Mouse (Mus musculus) heart, embryonic 10.5 days (tissue): ENCODE measurements around the gene Gli2. TPM values are rescaled to one million over a fixed set of nuclear protein-coding genes. Genes with fewer than 3 reads are reported as not detected.

Source experiments
- DNase-seq: peaks from one replicate; pipeline ENCODE4 v3.0.0-alpha.2; 2017; ENCODE audit warnings: low spot score
- H3K27ac ChIP-seq: fragments of 300-500 bp; sonication (generic); 2 replicates; pipeline ENCODE4 v1.5.1; 2016; ENCODE audit warnings: mild to moderate bottlenecking
- H3K27me3 ChIP-seq: fragments of 300-500 bp; sonication (generic); 2 replicates; pipeline ENCODE4 v1.6.1; 2016; ENCODE audit warnings: mild to moderate bottlenecking; ENCODE audit not compliant: poor library complexity, insufficient read depth, severe bottlenecking
- H3K36me3 ChIP-seq: fragments of 300-500 bp; sonication (generic); 2 replicates; pipeline ENCODE4 v1.6.1; 2016; ENCODE audit warnings: mild to moderate bottlenecking, moderate library complexity
- H3K4me1 ChIP-seq: fragments of 300-500 bp; sonication (generic); 2 replicates; pipeline ENCODE4 v1.6.1; 2016; ENCODE audit warnings: mild to moderate bottlenecking
- H3K4me3 ChIP-seq: fragments of 300-500 bp; sonication (generic); 2 replicates; pipeline ENCODE4 v1.5.1; 2016; ENCODE audit warnings: mild to moderate bottlenecking, moderate library complexity
- H3K9me3 ChIP-seq: fragments of 300-500 bp; sonication (generic); 2 replicates; pipeline ENCODE4 v1.6.1; 2016; ENCODE audit warnings: mild to moderate bottlenecking, moderate library complexity
- WGBS: fragments of 180-500 bp; shearing (Covaris S2); methylation state at CpG from one replicate; pipeline ENCODE4 v1.1.7; 2016; 5-methylcytosine and 5-hydroxymethylcytosine counted together
- polyA plus RNA-seq: library from polyadenylated mRNA; unstranded; fragments of >200 nt; fragmentation: Nextera tagmentation; extraction: Ambion mirVana; gene quantifications from 2 replicates; pipeline ENCODE4 v1.2.1, GENCODE M21; 2016

The Gli2 gene
- polyA plus RNA-seq, 1 experiment from 2014 or later = 7.5 TPM

DNA sequence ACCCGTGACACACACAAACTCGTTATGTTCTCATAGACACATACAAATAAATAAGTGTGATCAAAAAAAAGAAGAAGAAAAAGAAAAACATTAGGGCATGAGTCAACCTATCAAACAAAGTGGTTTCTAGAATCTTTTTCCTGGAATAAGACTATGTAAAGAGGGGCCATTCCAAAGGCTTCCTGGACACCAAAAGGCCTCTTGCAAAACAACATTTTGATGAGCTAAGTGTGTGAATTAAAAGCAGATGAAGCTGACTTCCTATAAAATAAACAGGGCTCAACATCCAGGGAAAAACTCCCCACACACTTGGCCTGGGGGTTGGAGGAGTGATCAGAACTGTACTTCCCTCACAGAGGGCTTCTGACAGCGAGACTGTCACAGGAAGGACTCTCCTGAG is 155.1 kb downstream of the Gli2 start:
- Histone ChIP-seq H3K9me3 (no peaks in the 10 kb centered on the region), H3K4me3 (no peak overlapping the region), H3K27me3 (no peaks in the 10 kb centered on the region), H3K36me3 (no peaks in the 10 kb centered on the region), H3K27ac (no peak overlapping the region), H3K4me1 (peaks cover 10% of the 10 kb centered on the region)
- no peak for DNase-seq
- 76% methylated on average over 3 of the region's 3 CpGs for WGBS

DNA sequence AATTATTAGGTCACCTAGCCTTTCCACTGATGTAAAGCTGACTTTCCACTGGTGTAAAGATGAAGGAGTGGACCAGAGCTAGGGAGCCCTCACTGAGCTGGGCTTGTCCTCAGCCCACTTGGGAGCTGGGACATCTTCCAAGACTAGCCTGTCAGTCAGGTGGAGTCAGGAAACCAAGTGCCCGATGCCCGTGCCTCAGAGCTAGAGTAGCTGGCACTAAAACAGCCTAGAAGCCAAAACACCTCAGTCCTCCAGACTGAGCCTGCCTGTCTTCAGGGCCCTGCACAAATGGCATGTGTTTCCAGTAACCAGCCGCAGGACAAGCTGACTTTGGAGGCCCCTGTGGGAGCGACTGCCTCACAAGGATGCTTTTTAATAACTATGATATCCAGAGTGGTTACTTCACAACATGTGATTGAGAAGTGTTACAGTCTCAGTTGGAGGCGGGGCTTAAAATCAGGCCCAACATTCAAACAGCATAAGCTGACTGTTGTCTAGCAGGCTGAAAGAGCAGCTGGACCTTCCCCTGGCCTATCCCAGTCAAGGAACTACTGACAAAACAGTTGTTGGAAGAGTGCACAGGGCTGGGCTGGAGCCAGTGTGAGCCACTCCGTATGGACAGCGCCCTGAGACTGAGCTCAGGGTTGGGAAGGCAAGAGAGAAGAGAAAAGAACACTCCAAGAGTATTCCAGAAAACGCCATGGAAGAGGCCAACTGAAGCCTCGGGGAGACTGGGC is 158.2 kb downstream of the Gli2 start:
- 81% methylated on average over 9 of the region's 9 CpGs for WGBS
- 0 out of 2 replicates have a peak, but pooled peaks cover 4% of the 10 kb centered on the region for H3K27me3 ChIP-seq
- no peak overlapping the region for H3K27ac ChIP-seq
- H3K4me3 ChIP-seq = no peak overlapping the region
- no peaks in the 10 kb centered on the region for H3K36me3 ChIP-seq
- no peaks in the 10 kb centered on the region for H3K9me3 ChIP-seq
- no peak for DNase-seq
- peaks cover 10% of the 10 kb centered on the region for H3K4me1 ChIP-seq

DNA sequence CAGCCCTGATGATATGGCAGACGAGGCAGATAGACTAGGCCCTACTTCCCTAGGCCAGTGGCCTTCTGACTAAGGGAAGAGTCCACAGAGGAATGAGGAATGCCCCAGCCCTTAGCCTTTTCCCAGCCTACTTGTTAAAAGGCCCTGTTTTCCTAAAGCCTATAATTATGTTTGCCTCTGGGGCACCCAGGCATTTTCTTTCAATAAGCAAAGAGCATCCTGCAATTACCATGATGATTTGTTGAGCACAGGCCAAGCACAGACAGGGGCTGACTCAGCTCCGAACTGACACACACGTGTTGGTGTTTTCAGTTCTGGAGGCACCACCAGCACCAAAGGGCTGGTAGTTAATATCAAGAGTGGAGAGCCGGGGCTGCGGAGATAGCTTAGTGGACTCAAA is 162.0 kb downstream of the Gli2 start:
- DNase-seq = no peak
- peaks cover 13% of the 10 kb centered on the region for H3K4me1 ChIP-seq

DNA sequence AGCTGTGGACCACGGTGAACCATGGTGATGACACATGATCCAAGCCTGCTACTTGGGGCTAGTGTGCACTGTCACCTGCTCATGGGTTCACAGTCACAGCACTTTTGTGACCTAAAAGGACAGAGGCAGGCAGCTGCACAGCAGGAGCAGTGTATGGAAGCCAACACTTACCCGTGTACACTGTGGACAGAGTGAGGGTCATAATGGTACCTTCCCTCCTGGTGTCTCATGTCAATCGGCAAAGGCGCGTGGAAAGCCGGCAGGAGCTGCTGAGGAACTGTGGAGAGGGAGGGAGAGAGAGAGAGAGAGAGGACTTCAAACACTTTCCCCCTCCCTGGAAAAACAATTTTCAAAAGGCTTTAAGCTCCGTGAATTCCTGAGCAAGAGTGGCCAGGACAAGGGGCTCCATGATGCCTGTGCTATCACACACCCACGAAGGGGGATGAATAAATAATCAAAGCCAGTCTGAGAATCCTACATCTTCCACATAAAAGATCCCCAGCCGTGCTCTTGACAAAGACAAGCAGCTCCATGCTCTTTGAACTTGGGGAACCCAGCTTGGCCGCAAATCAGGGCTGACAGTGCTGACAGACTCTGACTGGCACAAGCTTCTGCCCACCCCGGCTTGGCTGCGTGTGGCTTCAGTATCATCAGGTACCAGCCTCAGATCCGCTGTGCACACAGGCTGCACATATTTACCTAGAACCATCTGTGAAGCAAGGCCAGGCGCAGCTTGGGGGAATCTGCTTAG is 163.1 kb downstream of the Gli2 start:
- DNase-seq = no peak
- WGBS = 56% methylated on average over 14 of the region's 14 CpGs
- no peak overlapping the region for H3K27ac ChIP-seq
- 0 out of 2 replicates have a peak, but pooled peaks cover 4% of the 10 kb centered on the region for H3K27me3 ChIP-seq
- no peaks in the 10 kb centered on the region for H3K9me3 ChIP-seq
- peaks cover 13% of the 10 kb centered on the region for H3K4me1 ChIP-seq
- H3K36me3 ChIP-seq = no peaks in the 10 kb centered on the region
- H3K4me3 ChIP-seq = no peak overlapping the region

More for the DNA sequence above, 162.0 kb downstream of the Gli2 start:
- 0 out of 2 replicates have a peak, but pooled peaks cover 4% of the 10 kb centered on the region for H3K27me3 ChIP-seq
- no peaks in the 10 kb centered on the region for H3K36me3 ChIP-seq
- 78% methylated on average over 5 of the region's 5 CpGs for WGBS
- H3K27ac ChIP-seq = no peak overlapping the region
- no peaks in the 10 kb centered on the region for H3K9me3 ChIP-seq
- no peak overlapping the region for H3K4me3 ChIP-seq

DNA sequence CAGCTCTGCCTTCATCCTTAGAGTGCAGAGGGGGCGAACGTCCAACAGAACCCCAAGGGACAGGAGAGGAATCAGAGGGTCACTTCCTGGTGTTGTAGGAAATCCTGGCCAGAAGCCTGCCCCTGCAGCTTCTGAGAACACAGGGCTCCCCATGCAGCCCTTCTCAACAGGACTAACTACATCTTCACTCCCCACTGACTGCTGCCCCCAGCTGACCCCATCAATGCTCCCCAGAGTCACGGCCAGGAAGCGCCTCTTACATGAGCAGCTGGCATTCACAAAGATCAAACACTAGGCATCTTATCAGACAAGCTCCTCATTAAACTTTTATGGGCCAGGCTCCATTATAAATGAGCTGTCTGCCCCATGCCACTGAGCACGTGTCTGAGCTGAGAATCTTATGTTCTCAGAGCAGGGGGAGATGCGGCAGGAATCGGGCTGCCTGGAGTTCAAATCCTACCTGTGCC is 172.6 kb downstream of the Gli2 start:
- H3K36me3 ChIP-seq = 0 out of 2 replicates have a peak, but pooled peaks cover 3% of the 10 kb centered on the region
- 63% methylated on average over 7 of the region's 7 CpGs for WGBS
- H3K27ac ChIP-seq = 0 out of 2 replicates have a peak overlapping the region, but pooled peaks have one; percentile 3
- H3K4me1 ChIP-seq = peaks cover 27% of the 10 kb centered on the region
- H3K4me3 ChIP-seq = no peak overlapping the region
- H3K9me3 ChIP-seq = no peaks in the 10 kb centered on the region
- H3K27me3 ChIP-seq = no peaks in the 10 kb centered on the region
- no peak for DNase-seq

DNA sequence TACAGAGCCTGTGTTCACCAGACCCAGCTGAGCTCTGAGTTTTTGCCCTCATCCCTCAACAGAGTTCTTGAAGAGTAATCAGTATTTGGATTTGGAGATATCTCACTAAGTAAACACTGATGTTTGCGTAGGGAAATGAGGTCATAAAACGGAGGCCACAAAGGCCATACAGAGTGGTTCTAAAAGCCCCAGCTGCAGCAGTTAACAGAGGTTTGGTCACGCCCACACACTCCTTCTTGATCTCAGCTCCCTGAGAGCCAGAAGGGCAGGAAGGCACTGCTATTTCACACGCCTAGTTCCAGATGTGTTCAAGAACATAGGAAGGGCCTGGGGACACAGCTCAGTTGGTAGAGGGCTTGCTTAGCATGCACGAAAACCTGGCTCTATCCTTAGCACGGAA is 175.1 kb downstream of the Gli2 start:
- Histone ChIP-seq H3K27me3 (peaks cover 4% of the 10 kb centered on the region; the same call in 1 of the 2 replicates), H3K4me1 (peaks cover 37% of the 10 kb centered on the region), H3K4me3 (no peak overlapping the region), H3K36me3 (0 out of 2 replicates have a peak, but pooled peaks cover 3% of the 10 kb centered on the region), H3K27ac (no peak overlapping the region), H3K9me3 (no peaks in the 10 kb centered on the region)
- 47% methylated on average over 6 of the region's 6 CpGs for WGBS
- no peak for DNase-seq

DNA sequence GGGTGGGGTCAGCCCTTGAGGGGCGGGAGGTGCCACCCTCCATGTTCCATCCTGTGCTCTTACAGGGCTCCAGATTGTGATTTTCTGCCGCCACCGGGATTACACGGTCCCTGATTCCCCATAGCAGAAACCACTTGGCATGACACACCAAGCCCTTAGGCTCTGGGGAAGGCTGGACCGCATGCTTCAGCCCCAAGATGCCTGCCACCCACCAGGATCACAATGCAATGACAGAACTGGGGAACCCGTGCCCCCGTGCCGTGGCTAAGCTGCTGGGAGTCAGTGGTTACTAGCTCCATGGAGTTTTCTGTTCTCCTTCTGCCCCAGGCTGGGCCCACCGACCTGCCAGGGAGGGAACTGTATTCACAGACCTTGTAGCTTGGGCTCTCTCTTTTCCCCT is 178.2 kb downstream of the Gli2 start:
- Histone ChIP-seq H3K36me3 (no peaks in the 10 kb centered on the region), H3K27ac (no peak overlapping the region), H3K27me3 (peaks cover 5% of the 10 kb centered on the region; the same call in 1 of the 2 replicates)

DNA sequence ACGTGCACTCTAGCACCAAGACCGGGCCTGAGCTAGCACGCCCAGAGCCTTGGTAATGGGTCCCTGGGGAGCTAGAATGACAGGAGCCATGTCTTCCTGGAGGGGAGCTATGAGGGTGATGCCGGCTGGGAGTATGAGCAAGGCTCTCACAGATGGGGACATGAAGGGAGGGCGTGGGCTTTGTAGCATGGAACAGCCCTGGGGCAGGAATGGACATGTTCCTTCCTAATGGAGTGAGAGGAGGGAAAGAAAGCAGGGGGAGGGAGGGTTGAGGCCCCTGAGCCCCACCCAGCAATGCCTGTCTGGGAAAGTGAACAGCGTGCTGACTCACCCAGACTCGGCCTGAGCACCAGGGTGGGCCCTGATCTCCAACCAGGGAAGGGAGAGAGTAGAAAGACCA is 179.9 kb downstream of the Gli2 start:
- Histone ChIP-seq H3K27me3 (peaks cover 5% of the 10 kb centered on the region; the same call in 1 of the 2 replicates), H3K27ac (no peak overlapping the region), H3K4me1 (peaks cover 20% of the 10 kb centered on the region), H3K9me3 (no peaks in the 10 kb centered on the region), H3K36me3 (no peaks in the 10 kb centered on the region), H3K4me3 (no peak overlapping the region)
- 77% methylated on average over 7 of the region's 7 CpGs for WGBS
- no peak for DNase-seq

More for the DNA sequence above, 178.2 kb downstream of the Gli2 start:
- WGBS = 86% methylated on average over 9 of the region's 9 CpGs
- DNase-seq = no peak
- Histone ChIP-seq H3K4me1 (peaks cover 31% of the 10 kb centered on the region), H3K9me3 (no peaks in the 10 kb centered on the region), H3K4me3 (no peak overlapping the region)

DNA sequence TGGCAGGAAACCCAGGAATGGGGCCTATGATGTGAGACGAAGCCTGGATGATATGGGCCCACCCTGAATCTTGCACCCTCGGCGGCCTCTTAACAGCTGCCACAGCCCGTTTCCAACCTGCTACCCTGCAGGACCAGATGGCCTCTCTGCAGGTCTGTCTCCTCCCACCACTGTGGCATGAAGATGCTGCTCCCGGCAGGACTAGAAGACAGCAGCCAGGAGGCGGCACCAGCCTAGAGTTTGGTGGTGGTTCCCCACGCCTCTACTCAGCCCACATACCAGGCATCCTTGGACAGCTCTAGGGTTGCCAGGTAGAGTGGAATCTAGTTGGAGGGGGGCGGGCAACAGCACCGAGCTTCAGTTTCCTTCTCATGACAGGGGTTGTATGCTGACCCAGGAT is 188.7 kb downstream of the Gli2 start:
- Histone ChIP-seq H3K4me1 (peaks cover 6% of the 10 kb centered on the region; the same call in 1 of the 2 replicates), H3K9me3 (no peaks in the 10 kb centered on the region), H3K27me3 (0 out of 2 replicates have a peak, but pooled peaks cover 6% of the 10 kb centered on the region), H3K4me3 (no peak overlapping the region), H3K27ac (no peak overlapping the region), H3K36me3 (peaks cover 28% of the 10 kb centered on the region)
- 66% methylated on average over 8 of the region's 9 CpGs for WGBS
- no peak for DNase-seq

DNA sequence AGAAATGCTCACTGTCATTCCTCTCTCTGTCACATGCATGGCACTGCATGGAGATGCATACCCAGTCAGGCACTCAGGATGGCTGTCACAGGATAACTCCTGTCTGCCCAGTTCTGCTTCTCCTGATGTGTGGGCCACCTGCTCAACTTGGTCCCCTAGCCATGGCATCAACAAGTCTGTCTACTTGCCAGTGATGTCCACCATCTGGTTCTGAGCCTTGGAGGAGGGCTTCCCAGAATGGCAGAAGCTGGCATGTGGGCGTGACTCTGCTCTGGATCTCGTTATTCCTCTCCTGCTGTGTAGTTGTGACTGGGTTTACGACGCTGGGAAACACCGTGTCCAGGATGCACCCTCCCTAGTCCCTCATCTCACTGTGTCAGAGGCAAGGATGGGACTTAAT is 189.4 kb downstream of the Gli2 start:
- Histone ChIP-seq H3K36me3 (peaks cover 28% of the 10 kb centered on the region), H3K4me3 (no peak overlapping the region), H3K27ac (no peak overlapping the region), H3K27me3 (0 out of 2 replicates have a peak, but pooled peaks cover 6% of the 10 kb centered on the region), H3K4me1 (peaks cover 6% of the 10 kb centered on the region; the same call in 1 of the 2 replicates), H3K9me3 (no peaks in the 10 kb centered on the region)
- DNase-seq = no peak
- 83% methylated on average over 5 of the region's 5 CpGs for WGBS

DNA sequence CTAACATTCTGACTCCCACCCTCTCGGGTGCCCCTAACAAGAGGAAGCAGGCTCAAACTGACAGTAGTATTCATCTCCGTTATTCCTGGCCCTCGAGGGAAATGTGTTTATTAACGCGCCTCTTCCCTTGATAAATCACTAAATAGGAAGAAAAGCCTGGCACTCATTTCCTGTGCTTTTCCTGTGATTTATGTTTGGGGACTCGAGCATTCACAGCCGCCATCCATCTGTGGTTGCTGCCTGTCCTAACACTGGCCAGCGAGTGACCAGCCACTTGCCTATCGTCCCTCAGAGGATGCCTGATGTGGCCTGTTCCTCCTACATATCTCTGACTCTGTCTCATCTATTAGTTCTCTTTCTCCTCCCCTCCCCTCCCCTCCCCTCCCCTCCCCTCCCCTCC is 195.3 kb downstream of the Gli2 start:
- no peaks in the 10 kb centered on the region for H3K27me3 ChIP-seq
- peaks cover 37% of the 10 kb centered on the region for H3K36me3 ChIP-seq
- H3K27ac ChIP-seq = no peak overlapping the region
- H3K4me3 ChIP-seq = no peak overlapping the region
- 63% methylated on average over 9 of the region's 9 CpGs for WGBS
- H3K4me1 ChIP-seq = no peaks in the 10 kb centered on the region; the same call in 1 of the 2 replicates
- no peak for DNase-seq
- H3K9me3 ChIP-seq = no peaks in the 10 kb centered on the region

DNA sequence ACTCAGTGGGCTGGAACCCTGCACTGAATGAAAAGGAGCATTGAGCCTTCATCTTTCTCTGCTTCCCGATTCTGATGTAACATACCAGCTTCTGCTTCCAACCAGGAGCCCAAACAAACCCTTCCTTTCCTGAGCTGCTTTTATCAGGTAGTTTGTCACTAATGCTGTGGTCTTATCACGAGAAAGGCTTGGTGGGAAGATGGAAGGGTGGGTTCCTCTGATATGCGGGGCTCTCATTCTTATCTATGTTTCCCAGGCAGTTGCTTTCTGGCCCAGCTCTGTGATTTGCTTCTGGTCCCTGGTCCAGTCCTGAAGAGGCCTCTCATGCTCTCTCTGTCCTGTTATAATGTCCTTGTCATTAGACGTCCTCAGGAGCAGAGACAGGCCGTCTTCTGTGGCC is 222.8 kb downstream of the Gli2 start:
- Histone ChIP-seq H3K36me3 (peaks cover 8% of the 10 kb centered on the region), H3K27ac (no peak overlapping the region), H3K4me1 (peaks cover 7% of the 10 kb centered on the region), H3K9me3 (no peaks in the 10 kb centered on the region), H3K4me3 (no peak overlapping the region), H3K27me3 (peaks cover 4% of the 10 kb centered on the region; the same call in 1 of the 2 replicates)
- no peak for DNase-seq
- WGBS = 11% methylated on average over 5 of the region's 5 CpGs

DNA sequence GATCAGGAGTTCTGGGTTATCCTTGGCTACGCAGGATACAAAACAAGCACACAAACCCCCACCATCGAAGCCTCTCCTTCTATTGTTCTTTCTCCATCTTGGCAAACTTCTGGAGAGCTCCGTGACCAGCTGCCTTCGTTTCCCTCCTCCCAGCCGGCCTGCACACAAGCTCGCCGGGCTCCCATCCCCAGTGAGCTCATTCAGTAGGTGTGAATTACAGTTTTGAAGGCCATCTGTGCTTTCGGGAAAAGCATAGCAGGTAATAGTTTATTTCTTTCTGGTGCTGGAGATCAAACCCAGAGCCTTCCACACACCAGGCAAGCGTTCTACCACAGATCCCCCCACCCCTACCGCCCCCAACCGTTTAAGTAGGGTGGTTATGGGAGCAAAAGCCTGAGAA is 226.8 kb downstream of the Gli2 start:
- Histone ChIP-seq H3K27me3 (peaks cover 4% of the 10 kb centered on the region; the same call in 1 of the 2 replicates), H3K27ac (no peak overlapping the region), H3K9me3 (no peaks in the 10 kb centered on the region), H3K36me3 (no peaks in the 10 kb centered on the region), H3K4me1 (peaks cover 7% of the 10 kb centered on the region), H3K4me3 (no peak overlapping the region)
- WGBS = 84% methylated on average over 11 of the region's 11 CpGs
- no peak for DNase-seq
